Mouse (Mus musculus): ENCODE measurements around the gene Dnajb14.
"Not testable (repeated sequence)": the region's sequence is repeated elsewhere in the genome, so short reads cannot be mapped to it uniquely, and the experiment has no call there.

Dnajb14 gene

DNA sequence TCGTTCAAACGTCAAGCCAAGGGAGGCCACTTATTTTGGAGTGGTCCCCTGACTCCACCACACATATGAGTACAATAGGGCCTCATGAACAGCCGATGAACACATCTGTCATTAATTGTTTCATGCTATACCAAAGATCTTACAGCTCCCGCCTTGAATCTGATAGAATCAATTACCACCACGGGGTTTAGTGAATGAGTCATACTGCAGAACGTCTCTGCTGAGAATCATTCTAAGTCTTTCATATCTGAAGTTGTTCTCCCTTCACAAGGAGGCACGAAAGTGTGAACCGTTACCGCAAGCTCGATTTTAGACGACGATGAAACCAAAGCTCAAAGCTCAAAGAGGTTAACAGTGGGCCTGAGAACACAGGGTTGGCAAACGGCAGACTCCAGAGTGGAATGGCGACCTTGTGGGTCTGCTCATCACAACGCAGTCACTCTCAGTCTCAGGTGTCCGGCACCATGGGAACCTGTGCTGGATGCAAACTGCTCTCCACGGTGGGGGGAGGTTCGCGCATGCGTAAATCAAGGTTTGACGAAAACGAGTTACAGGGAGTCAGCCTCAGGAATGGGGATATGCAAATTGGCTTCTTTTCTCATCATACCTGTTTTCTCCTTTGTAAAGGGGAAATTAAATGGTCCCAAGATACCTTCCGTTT lies 86.9 kb downstream of the Dnajb14 start:
- DNase-seq, result no peak

DNA sequence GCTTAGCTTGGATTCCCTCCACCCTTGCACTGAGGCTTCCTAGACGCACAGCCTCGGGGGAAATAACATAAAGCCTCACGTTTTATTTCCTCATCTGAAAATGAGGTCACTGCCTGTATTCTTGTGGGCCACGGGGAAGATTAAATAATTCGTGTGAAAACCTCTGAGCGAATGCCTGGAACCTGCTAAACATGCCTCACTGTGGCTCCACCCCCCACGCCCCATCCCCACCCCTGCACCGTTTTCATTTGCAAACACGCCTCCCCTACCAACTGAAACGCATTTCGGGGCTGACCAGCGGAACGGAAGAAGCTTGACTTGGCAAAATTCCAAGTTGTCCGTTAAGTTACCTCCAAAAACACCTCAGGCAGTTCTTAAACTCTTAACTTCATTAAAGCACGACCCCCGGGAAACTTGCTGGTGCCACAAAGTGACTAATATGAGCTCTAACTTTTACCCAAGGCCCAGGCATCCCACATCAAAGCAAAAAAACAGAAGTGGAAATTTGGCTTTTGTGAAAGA lies 88.1 kb downstream of the Dnajb14 start:
- DNase-seq, result no peak

DNA sequence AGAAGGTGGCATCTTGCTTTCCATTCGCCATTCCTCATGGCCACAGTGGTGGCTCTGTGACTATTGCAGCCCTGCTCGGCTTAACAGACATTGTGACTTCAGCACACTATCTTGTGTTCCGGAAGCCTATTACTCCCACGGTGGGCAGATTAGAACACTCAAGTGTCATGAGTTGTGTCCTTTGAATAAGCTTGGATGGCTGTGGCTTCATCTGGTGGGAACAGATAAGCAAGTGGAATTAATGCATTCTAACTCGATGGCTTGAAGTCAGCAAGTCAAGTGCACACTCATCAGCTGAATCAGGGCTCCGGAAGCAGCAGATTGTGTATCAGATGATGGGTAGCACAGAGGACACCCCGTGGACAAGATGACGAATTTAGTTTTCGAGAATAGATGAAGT lies 90.4 kb downstream of the Dnajb14 start:
- DNase-seq, result no peak

DNA sequence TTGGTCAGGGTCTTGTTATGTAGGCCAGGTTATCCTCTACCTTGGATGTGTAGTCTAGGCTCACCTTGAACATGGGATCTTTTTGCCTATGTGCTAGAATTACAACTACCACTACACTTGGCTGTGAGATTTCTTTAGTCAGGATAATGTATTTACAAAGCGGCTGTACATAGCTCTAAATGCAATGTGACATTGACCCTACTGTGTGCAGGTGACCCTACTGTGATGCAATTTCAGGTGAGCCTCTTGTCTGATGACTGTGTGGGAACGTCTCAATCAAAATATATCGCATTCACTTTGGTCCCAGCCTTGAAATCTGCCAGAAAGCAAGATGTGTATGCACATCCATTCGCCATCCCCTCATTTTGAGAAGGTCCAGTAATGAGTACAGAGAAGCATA lies 90.9 kb downstream of the Dnajb14 start:
- no peak for DNase-seq

DNA sequence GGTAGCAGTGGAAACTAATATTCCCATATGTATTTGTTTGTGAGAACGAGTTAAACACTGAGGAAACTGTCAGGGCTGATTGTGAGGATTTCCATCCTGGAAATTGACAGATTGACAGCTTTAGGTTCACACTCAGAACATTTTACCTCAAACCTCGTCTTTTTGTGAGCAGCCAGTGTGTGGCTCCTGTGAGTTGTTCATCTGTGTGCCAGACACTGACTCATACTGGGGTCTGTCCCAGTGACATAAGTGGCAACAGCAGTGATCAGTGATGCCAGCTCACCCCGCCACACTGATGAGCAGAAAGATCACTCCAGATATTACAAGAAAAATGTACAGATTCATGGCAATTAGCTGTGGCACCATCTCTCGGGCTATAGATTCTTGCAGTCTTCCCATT lies 92.0 kb downstream of the Dnajb14 start:
- no peak for DNase-seq

DNA sequence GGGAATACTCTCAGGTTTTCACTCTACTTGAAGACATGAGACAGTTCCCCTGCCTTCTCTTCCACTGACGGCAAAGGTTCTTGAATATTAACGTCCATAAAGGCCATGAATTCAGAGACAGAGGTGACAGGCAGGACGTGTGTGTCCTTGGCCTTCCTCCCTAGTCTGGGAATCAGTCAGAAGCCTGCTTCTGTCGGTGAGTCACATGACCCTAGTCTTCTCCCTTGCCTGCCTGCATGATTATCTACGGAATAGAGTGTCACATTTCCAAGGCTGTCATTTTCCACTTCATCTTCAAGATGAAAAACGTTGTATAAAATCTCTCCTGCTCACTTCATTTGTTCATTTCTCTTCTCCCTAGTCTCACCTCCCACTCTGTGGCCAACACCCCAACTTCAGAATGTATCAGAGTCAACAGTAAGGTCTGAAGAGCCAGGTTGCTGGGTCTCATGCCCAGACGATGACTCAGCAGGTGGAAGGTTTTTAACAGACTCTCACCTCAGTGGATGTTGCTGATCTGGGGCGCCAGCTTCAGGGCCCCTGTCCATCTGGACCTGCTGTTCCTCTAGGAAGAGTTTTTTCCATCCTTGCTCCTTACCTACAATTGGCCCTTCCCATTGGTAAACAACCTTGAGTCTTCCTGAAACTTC lies 94.4 kb downstream of the Dnajb14 start:
- no peak for DNase-seq

DNA sequence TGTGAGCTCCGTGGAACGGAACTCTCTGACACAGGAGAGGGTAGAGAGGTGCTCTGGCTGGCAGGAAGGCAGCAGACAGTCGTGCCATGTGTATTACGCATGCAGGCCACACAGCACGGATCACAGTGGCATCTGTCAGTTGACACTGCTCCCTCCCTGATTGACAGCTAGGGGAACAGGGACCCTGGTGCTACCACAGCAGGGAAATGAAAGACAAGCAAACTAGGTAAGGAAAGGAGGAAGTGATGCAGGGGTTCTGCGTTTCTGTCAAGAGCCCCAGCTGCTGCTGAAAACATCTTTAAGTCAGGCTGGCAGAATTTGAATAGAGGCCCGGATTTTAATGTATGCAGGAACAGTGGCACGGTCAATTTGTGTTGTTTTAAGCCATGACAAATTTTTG lies 96.0 kb downstream of the Dnajb14 start:
- DNase-seq, result no peak

DNA sequence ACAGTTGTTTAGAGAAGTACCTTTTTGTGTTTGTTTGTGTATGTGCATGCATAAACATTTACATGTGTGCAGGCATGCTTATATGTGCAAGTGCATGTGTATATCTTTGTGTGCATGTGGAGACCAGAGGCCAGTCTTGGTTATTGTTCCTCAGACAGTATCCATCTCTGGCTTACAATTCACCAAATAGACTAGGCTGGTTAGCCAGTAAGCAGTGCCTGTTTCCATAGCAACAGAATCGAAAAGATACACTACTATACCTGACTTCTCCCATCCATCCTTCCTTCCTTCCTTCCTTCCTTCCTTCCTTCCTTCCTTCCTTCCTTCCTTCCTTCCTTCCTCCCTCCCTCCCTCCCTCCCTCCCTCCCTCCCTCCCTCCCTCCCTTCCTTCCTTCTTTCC lies 96.5 kb downstream of the Dnajb14 start:
- DNase-seq, result not testable (repeated sequence)
